Mouse (Mus musculus) testis, adult 2 months (tissue): ENCODE measurements around the gene Dcakd.

Experiments
- CTCF ChIP-seq: fragments of 200-500 bp; IDR thresholded peaks from 2 replicates; pipeline ENCODE4 v1.5.1; 2012; ENCODE audit warnings: low read depth, mild to moderate bottlenecking, inconsistent platforms, low read length, moderate library complexity; ENCODE audit not compliant: control insufficient read depth, insufficient read depth, insufficient replicate concordance
- POLR2A ChIP-seq: fragments of 200-500 bp; IDR thresholded peaks from 2 replicates; pipeline ENCODE4 v1.6.1; 2012; ENCODE audit warnings: low read depth, mild to moderate bottlenecking, inconsistent platforms, low read length, moderate library complexity; ENCODE audit not compliant: control insufficient read depth

DNA sequence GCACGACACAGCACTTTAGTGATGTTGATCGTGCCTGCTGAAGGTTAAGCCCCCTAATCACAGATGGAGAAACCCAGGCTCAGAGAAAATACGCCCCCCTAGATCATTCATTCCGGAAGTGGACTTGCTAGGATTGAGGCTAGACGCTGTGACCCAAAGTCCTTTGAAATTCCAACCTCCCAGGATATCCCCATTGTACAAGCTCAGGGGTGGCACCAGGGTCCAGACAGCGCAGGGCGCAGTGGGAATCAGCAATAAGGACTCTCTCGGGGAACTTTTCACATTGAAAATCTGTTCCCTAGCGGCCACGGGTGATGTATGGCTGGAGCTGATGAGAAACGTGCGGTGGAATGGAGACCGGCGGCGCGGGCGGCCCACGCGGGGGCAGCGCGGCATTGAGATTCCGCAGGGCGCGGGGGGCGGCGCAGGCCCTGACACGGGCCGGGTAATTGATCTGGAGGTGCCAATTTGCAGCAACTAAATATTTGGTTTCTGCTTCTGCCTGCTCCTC is 38.4 kb downstream of the Dcakd start:
- TF ChIP-seq POLR2A: no peak
- TF ChIP-seq CTCF: no peak
